Mouse (Mus musculus) liver, embryonic 14 days (tissue): ENCODE results near the gene Mrpl41. TPM values are rescaled to one million over a fixed set of nuclear protein-coding genes. Genes with fewer than 3 reads are reported as not detected.

Experiments
- polyA plus RNA-seq: library from polyadenylated mRNA; depleted of rRNA; stranded (reverse); fragments of >200 nt; gene quantifications from 2 replicates; pipeline ENCODE4 v1.2.3, GENCODE M21; 2012; rRNA removed

Mrpl41 gene
- 49.6 and 55.1 TPM in 2 replicates for polyA plus RNA-seq

GRCm38 (mm10) chr2:24974906-24975703, at the start of gene Mrpl41:
Mrpl41 (minus strand) TSS chr2:24975098.

DNA sequence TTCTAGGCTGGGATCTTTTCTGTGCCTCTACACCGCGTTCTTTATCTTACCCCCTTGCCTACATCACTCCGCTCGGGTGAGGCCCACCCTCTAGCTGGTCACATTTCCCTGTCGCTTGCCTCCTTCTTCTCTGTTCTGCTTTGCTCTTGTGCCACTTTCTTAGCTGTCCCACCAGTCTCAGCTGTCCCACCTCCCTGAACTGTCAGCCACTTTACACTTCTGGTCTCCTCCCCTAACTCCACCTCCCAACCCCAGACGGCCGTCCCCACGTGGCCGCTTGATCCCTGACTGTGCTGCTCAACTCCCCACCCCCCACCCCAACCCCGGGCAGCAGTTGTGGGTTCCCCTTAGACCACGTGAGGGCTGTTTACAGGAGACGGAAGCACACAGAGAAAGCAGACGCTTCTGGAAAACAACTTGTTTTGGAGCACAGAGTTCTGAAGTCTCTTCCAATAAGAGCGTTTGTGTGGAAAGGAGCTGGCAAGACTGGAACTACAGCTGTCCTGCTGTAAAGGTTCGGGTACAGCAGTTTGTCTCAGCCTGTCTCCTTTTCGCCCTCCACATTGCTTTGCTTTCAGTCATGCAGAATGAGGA, 903 bp upstream of the Mrpl41 start, which contains the start of gene Pnpla7:
TSS of gene Pnpla7 (plus strand) at position 330 of the 594 bp plus-strand sequence.

GRCm38 (mm10) chr2:24962304-24963000, 12.4 kb downstream of the Mrpl41 start, which contains the start of gene Dph7:
Dph7 (plus strand) TSS chr2:24962400.

GRCm38 (mm10) chr2:24949421-24950188, 25.3 kb downstream of the Mrpl41 start, which contains the start of gene Zmynd19:
Zmynd19 (plus strand) TSS chr2:24949792.

GRCm38 (mm10) chr2:24935057-24935796, 39.7 kb downstream of the Mrpl41 start, which contains the start of gene Arrdc1:
Arrdc1 (minus strand) TSS chr2:24935252.

Other genes starting within 250 kb of the Mrpl41 start
- gene Cacna1b, start 211.9 kb downstream of the Mrpl41 start, polyA plus RNA-seq = 0.01 and 0.03 TPM in 2 replicates
- 13.7 and 15.8 TPM in 2 replicates for gene Ehmt1, start 55.5 kb downstream of the Mrpl41 start, polyA plus RNA-seq
- gene Arrdc1, start 39.8 kb downstream of the Mrpl41 start, polyA plus RNA-seq = 16.4 and 20.4 TPM in 2 replicates
- 16.2 and 18.4 TPM in 2 replicates for gene Zmynd19, start 25.3 kb downstream of the Mrpl41 start, polyA plus RNA-seq
- gene Dph7, start 12.7 kb downstream of the Mrpl41 start, polyA plus RNA-seq = 8.5 TPM in 2 replicates
- gene Pnpla7, start 935 bp upstream of the Mrpl41 start, polyA plus RNA-seq = 9.3 and 10.1 TPM in 2 replicates
- 9.4 and 9.6 TPM in 2 replicates for gene Nsmf, start 79.3 kb upstream of the Mrpl41 start, polyA plus RNA-seq
- gene Entpd8, start 105.2 kb upstream of the Mrpl41 start, polyA plus RNA-seq = 4.1 and 5.2 TPM in 2 replicates
- 1.2 and 1.5 TPM in 2 replicates for gene Noxa1, start 120.1 kb upstream of the Mrpl41 start, polyA plus RNA-seq
- 3.4 and 4.2 TPM in 2 replicates for gene Nrarp, start 205.7 kb upstream of the Mrpl41 start, polyA plus RNA-seq
- gene Tor4a, start 221.8 kb upstream of the Mrpl41 start, polyA plus RNA-seq = 2.9 and 4.0 TPM in 2 replicates
- 16.1 and 18.8 TPM in 2 replicates for gene Nelfb, start 236.4 kb upstream of the Mrpl41 start, polyA plus RNA-seq
- not detected in 2 replicates for gene Stpg3, start 239.5 kb upstream of the Mrpl41 start, polyA plus RNA-seq
- 0.03 and 1.2 TPM in 2 replicates for gene Fam166a, start 243.6 kb upstream of the Mrpl41 start, polyA plus RNA-seq
- gene Tubb4b, start 249.6 kb upstream of the Mrpl41 start, polyA plus RNA-seq = 658 and 704 TPM in 2 replicates